Mouse (Mus musculus) C2C12 (cell line): ENCODE results near the gene Lgr6.

ENCODE experiments used
- CEBPB ChIP-seq: IDR thresholded peaks from one replicate; pipeline ENCODE4 v1.6.1; 2011; ENCODE audit warnings: low read depth, mild to moderate bottlenecking, control low read depth, moderate library complexity
- CTCF ChIP-seq: IDR thresholded peaks from one replicate; pipeline ENCODE4 v1.5.1; 2011; ENCODE audit not compliant: control insufficient read depth, insufficient read depth, insufficient read length
- FOSL1 ChIP-seq: IDR thresholded peaks from one replicate; pipeline ENCODE4 v1.8.0; 2011; ENCODE audit warnings: mild to moderate bottlenecking, low read length; ENCODE audit not compliant: poor library complexity, insufficient read depth, severe bottlenecking
- MAX ChIP-seq: IDR thresholded peaks from one replicate; pipeline ENCODE4 v1.6.1; 2011; ENCODE audit warnings: mild to moderate bottlenecking, control low read depth
- MYOG ChIP-seq: IDR thresholded peaks from one replicate; pipeline ENCODE4 v1.6.1; 2011; ENCODE audit not compliant: control insufficient read depth, insufficient read length; ENCODE audit errors: extremely low read depth
- USF1 ChIP-seq: IDR thresholded peaks from one replicate; pipeline ENCODE4 v1.6.1; 2011; ENCODE audit warnings: low read depth, mild to moderate bottlenecking, control low read depth, moderate library complexity

- TF ChIP-seq CTCF (no peak), MYOG (no peak), FOSL1 (no peak), USF1 (no peak), CEBPB (no peak), MAX (no peak)
These were observed 107.5 kb downstream of the Lgr6 start for GRCm38 (mm10) chr1:134997568-134997967.
